Mouse (Mus musculus): ENCODE measurements at regions not wholly inside any gene's neighbourhood (a gene's known extent, or its start where the extent isn't known, plus 50 kb on each side); places are given as distances from the start of the nearest gene placed in this dataset.
A peak's percentile ranks its signal among the peaks of the same experiment; 100 is the strongest.

DNA sequence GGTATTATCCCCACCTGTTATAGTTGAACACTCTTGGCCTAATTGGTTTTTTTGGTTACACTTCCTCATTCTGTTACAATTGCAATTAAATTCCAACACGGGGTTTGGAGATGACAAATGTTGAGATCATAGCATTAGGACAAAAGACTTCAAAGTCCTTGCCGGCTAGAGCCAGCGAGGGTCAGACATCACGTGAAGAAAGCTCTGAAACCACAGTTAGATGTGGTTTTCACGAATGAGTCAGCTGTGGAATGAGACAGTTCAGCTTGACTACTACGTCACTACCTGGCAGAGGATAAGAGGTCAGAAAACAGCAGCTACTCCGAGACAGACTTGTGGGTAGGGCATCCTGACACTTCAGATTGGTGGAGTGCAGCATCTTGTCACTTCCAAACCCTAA, 55.5 kb upstream of the Trio start:
- no peak for DNase-seq

DNA sequence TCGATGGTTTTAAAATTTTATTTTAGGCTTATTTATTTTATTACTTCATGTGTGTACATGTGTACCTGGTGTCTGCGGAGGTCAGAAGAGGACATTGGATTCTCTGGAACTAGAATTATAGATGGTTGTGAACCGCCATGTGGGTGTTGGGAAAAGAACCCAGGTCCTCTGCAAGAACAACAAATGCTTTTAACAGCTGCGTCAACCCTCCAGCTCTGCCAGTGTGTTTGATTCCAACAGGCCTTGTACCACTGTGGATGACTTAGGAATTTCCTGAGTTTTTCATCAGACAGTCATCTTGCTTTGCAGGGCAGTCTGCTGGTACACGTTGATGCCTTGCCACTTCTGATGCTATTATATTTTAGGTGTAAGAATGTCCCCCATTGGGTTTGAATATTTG, 56.8 kb upstream of the Trio start:
- no peak for DNase-seq

DNA sequence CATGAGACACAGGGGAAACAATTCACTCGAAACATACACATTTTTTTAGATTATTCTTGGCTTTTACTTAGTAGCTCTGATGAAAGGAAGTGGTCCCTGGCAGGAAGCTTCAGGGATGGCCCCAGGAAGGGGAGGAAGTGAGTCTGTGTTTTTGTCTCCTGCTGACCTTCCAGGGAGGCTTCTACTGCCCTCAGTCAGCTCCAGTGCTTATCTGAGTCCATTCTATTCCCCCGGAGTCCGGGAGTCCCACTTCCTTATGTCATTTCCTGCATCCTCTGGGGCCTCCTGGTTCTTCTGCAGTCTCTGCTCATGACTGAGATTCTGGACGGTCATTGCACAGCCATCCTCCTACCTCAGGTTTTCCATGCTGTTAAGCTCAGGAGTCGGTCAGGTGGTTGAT, 80.3 kb upstream of the Trio start:
- no peak for DNase-seq

DNA sequence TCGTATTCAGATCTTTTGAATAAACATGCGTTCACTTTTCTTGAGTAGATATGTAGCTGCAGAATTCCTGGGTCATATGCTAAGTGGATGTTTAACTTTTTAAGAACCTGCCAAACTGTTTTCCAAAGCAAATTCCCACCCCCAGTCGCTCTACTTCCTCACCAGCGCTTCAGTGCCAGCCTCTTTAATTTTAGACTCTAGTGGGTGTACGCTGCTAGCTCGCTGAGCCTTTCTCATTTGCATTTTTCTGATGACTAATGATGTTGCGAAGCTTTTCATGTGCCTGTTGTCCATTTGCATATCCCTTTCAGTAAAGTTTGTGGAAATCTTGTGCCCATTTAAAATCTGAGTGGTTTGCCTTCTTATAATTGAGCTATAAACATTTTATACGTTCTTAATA, 84.3 kb upstream of the Trio start:
- DNase-seq = no peak

DNA sequence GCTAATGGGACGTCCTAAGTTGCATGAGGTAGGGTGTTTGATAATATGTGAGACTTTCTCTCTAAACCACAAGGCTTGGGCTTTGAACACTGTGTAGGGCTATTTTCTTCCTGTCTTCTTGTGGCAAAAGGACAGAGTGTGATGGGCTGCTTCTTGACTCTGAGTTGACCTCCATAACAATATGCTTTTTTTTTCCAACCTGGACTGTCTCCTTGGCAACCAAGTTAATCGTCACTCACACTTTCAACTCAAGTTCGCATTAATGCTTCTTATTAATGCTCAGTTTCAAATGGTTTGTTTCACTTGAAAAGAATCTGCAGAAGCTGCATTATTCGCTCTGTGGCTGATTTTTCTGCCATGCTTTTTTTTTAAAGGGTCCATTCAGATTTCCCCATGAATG, 87.8 kb upstream of the Trio start:
- DNase-seq = no peak

DNA sequence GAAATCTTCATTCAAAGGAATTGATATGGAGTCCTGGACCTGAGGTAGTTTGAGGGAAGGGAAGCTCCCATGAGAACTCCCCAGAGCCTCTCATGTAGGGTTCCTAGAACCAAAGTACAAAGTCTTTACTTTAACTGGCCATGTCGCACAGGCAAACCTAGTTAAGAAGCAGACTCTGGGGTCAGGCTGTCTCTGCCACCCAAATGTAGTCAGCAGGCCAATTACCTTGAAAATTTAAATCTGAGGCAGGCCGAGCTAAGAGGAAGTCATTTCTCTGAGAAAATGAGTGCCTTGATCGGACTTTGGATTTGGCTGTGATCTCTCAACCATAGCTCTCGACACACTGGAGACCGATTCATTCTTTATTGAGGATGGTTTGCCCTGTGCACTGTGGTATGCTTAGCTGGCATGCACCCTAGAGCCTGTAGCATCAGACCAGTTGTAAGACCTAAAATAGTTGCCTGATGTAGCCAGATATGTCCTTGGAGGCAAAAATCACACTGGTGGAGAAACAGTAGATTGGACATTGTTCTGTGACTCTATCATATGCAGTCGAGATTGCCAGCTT, 88.6 kb upstream of the Trio start:
- no peak for DNase-seq

DNA sequence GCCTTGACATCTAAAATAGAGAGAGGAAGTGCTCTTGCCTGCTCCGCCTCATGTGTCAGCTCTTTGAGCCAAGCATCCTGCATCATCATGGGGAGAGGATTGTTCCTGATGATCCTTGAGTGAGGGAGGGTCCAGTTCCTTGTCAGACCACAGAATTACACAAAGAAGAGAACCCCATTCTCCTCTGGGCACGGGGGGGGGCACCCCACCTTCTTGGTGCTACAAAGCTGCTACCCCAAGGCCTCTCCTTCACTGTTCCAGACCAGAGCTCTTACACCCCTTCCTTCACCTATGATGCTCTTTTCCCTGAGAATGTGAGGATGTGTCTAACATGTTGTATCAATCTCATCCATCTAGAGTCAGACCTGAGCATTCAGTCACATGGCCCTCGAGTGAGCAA, 76.7 kb upstream of the Dnah5 start:
- no peak for DNase-seq

DNA sequence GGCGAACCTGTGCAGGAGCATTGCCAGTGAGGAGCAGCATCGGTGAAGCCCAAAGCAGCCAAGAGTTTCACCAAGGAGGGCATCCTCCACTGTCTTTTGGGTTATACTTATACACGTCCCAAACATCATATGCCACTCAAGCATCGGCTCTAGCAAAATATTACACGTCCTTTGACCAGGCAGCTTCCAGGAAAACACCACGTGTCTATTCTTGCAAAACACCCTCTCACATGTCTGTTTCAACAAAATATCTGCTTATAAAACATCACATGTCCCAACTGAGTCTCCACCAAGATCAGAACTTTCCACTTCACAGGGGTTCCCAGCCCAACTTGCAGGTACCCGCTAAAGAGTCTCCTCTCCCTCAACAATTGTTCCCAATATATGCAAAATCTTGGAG, 74.0 kb upstream of the Dnah5 start:
- DNase-seq = no peak

DNA sequence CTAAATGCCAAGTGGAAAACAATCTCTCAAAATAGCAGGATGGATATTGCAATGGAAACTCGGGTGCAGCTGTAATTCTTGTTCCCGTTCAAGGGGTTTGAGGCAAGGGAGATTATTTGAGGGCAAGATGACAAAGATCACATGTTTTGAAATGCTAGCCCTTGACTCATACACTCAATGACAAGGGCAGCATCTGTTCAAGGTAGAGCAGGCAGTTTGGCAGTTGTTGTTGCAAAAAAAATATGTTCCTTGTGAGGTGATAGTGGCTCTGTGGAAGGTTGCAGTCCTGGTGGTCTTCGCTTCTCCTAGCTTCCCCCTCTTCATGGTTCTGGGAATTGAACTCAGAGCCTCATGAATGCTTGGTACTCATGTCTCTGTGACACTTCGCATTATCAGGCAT, 72.0 kb upstream of the Dnah5 start:
- no peak for DNase-seq

DNA sequence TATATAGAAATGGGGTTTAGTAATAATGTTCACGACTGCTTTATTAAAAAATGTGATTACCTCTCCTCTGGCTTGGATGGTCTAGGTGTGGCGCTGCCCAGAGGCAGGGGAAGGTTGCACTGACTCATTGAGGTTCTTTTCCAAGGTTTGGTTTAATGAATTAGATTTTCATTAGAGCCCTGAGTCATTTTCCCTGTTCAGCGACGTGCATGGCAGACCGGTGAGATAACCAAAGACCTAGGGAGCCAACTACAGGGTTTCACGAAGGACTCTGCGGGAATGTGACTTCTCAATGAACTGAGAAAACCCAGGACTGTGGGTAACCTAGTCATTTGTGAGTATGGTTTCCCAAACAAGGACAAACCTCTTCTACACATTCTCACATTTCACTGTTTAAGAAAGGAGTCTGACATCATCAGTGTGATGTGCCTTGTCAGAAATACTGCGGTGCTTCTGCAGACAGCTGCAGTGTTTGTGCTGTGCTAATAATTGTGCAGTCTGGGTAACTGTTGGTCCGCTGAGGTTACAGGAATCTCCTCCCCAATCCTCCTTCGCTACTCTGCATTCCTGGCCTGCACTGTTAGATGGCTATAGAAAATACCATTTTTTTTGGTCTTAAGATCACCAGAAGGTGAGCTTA, 70.3 kb upstream of the Dnah5 start:
- no peak for DNase-seq

DNA sequence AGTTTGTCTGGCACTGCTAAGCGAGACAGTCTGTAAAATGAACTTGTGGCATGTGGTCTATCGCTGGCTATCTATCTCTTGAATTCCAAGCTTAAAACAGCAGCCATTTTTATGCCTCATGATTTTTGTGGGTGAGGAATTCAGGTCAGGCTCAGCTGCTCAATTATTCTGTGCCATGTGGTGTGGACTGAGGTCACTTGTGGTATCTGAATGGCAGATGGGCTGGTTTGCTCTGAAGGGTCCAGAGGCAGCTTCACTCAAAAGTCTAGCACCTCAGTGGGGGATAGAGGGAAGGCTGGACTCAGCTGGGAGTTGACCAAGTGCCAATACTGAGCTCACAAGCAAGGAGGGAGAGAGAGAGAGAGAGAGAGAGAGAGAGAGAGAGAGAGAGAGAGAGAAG, 69.3 kb upstream of the Dnah5 start:
- DNase-seq = peak; percentile 86 to 87

DNA sequence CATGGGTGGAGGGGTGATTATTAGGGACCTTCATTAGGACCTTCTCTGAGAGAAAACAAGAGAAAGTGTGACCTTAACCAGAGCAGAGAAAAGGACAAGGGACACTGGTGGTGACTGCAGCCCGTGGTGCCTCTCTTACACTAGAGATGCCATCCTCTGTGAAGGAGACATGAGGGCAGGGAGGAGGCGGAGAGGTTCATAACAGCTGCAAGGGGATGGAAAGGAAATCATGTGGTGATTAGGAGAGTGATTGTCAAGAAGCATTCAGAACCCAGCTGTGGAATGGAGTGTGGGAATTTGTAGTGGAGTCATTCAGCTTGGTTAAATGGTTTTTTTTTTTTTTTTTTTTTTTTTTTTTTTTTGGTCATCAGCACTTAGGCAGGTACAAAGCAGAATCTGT, 64.7 kb upstream of the Dnah5 start:
- DNase-seq = no peak

DNA sequence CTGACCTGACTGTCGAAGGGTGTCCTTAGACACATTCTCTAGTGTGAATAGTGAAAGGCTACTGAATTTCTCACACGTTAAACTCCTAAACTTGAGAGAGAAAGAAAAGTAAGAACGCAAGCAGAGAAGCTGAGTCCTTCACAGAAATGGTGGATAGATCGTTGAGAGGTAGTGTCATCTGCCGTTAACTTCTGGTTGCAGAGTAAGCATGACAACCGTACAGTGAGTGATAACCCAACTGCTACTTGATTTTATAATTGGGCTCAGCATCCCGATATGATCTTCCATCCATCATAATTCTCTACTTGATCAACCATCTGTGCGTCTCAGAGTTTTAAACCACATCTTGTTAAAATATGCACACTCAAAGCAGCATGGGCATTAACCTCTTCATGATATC, 63.3 kb upstream of the Dnah5 start:
- DNase-seq = no peak

DNA sequence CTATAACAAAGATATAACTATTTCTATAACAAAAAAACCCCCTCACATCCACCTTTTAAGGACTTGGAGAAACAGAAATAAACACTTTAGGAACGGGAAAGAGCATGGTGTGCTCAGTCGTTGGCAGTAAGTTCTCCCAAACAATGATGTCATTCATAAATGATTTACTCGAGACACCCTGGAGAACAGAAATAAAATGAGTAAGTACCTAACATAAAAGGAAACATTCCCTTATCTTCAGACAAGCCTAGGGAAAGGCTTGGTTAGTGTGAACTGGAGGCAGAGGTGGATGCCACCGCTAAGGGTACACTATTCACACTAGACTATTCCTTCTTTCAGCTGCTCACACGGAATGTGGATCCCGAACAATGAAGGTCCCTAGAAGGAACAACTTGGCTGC, 62.2 kb upstream of the Dnah5 start:
- DNase-seq = no peak

DNA sequence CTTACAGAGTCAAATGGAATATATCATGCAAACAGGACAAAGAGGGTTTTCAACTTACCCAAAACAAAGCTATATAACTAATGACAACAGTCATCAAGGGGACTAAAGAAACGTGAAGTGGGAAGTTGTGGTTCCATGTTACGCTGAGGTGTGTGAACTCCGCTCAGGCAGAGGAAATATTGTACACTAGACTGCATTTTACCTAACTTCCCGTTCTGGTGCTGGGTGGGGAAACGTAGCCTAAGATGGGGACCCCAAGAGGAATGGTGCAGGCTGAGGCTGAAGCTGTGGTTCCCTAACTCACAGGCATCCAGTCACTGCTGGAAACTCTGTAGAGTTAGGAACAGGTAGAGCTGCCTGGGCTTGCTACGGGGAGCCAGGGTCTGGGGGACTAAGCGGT, 59.3 kb upstream of the Dnah5 start:
- DNase-seq = no peak

DNA sequence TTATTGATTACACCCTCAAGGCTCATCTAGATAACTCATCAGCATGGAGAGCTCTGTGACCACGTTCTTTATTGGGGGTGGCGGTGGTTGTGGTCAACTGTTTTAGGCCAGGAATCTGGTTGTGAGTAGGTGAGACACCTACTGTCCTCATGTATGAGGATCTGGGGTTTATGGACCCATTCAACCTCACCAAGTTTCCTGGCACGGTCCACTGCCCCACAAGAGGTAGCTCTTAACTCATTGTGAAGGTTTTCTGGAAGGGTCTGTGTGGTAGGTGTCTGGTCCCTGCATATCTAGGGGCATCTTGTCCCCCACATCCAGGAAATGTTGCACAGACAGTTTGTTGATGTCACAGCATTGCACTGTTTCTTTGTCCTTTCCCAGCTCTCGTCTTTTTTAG, 58.7 kb upstream of the Dnah5 start:
- DNase-seq = no peak

DNA sequence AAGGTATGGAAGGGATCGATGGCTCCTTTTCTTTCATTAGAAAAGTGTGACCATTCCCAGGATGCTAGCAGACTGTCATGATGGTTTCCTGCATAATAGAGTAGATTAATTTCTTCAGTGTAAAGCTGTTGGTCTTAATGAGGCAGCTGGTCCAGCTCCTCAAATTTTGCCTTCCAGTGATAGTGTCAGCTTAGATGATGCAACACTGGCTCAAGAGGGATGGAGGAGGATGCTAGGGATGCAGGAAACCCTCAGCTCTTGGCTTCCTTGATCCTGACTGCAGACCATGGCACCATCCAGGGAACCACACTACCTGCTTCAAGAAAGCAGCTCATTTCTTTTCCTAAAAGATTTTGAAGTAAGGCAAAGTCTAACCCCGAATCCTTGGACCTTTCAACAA, 51.9 kb upstream of the Dnah5 start:
- DNase-seq = no peak

Measured in cerebellum, postnatal 10 days (tissue).